ENCODE assay signal across 8 mouse cellular contexts in genomic region chr17:28693086-28693485, GRCm38 (mm10). TPM values are rescaled to one million over a fixed set of nuclear protein-coding genes. Genes with fewer than 3 reads are reported as not detected.
DNase-seq lines count a peak whose midpoint lies in the region; ATAC-seq and TF ChIP-seq lines count a peak whose summit lies in the region.

No protein-coding gene starts in this region.

- H3K4me2 ChIP-seq in heart, postnatal 0 days (ENCODE audit: low read depth, low read length): peak overlapping the region; percentile 69
- H3K4me2 ChIP-seq in hindbrain, embryonic 15.5 days: peak overlapping the region; percentile 60
- H3K4me2 ChIP-seq in midbrain, embryonic 13.5 days (replicated peaks): peak overlapping the region; percentile 76

- intact Hi-C loops in heart, postnatal 10 days (cut with DNase I): loop anchor here (2.0 to 5.0 kb wide), 3 partner anchors 49 to 184 kb away; partner anchors contain the start of gene Brpf3

- ATAC-seq in heart, postnatal 0 days (ENCODE audit: insufficient read depth, low read depth): no peak
- no peak for ATAC-seq in hindbrain, embryonic 15.5 days (ENCODE audit: low FRiP score, low read depth)
- no peak for ATAC-seq in midbrain, embryonic 13.5 days
- ATAC-seq in erythroid progenitor cell, adult 5-6 weeks (replicated peaks; ENCODE audit: low FRiP score, poor library complexity, severe bottlenecking): no peak

- H3K4me1 ChIP-seq in heart, postnatal 0 days (ENCODE audit: control insufficient read depth, insufficient read depth): peaks cover 30% of the 10 kb centered on the region
- peaks cover 5% of the 10 kb centered on the region for H3K4me1 ChIP-seq in bone marrow, adult 2 months (ENCODE audit: control insufficient read depth, insufficient read depth, low read length)
- peaks cover 55% of the 10 kb centered on the region for H3K4me1 ChIP-seq in hindbrain, embryonic 15.5 days (replicated peaks)
- peaks cover 51% of the 10 kb centered on the region for H3K4me1 ChIP-seq in midbrain, embryonic 13.5 days (replicated peaks)

- TF ChIP-seq CTCF in heart, postnatal 0 days (IDR thresholded peaks at IDR 0.05; ENCODE audit: low read depth): no peak
- no peak for TF ChIP-seq CTCF in bone marrow, adult 2 months (IDR thresholded peaks at IDR 0.05; ENCODE audit: control insufficient read depth, insufficient read depth, low read length)

- WGBS in heart, postnatal 0 days: 32% methylated on average over 3 of the region's 3 CpGs
- WGBS in bone marrow, adult 2 months: 3% methylated on average over 3 of the region's 3 CpGs
- 61% methylated on average over 3 of the region's 3 CpGs for WGBS in hindbrain, embryonic 15.5 days
- WGBS in midbrain, embryonic 13.5 days: 56% methylated on average over 3 of the region's 3 CpGs

- peak overlapping the region; percentile 94 for H3K27ac ChIP-seq in heart, postnatal 0 days (ENCODE audit: low read depth)
- H3K27ac ChIP-seq in bone marrow, adult 2 months (ENCODE audit: control insufficient read depth, insufficient read depth, low read depth, low read length, poor library complexity): no peak overlapping the region
- H3K27ac ChIP-seq in hindbrain, embryonic 15.5 days (replicated peaks): no peak overlapping the region
- no peak overlapping the region for H3K27ac ChIP-seq in midbrain, embryonic 13.5 days

- no peak for DNase-seq in heart, postnatal 0 days (ENCODE audit: low spot score)
- no peak for DNase-seq in heart, postnatal 10 days
- no peak for DNase-seq in kidney, postnatal 10 days
- no peak for DNase-seq in thymus, postnatal 0 days (ENCODE audit: low spot score)

- H3K27me3 ChIP-seq in heart, postnatal 0 days (ENCODE audit: control insufficient read depth, insufficient read depth, low read length): no peaks in the 10 kb centered on the region
- 0 out of 2 replicates have a peak, but pooled peaks cover 4% of the 10 kb centered on the region for H3K27me3 ChIP-seq in hindbrain, embryonic 15.5 days
- H3K27me3 ChIP-seq in midbrain, embryonic 13.5 days: peaks cover 16% of the 10 kb centered on the region

- no peak for TF ChIP-seq EP300 in heart, postnatal 0 days (IDR thresholded peaks at IDR 0.05; ENCODE audit: low read depth)

- TF ChIP-seq POLR2A in bone marrow, adult 2 months (IDR thresholded peaks at IDR 0.05; ENCODE audit: borderline replicate concordance, control insufficient read depth, low read depth, low read length): no peak

- H3K36me3 ChIP-seq in heart, postnatal 0 days (replicated peaks; ENCODE audit: control insufficient read depth, insufficient read depth, low read length): no peaks in the 10 kb centered on the region
- no peaks in the 10 kb centered on the region for H3K36me3 ChIP-seq in hindbrain, embryonic 15.5 days
- H3K36me3 ChIP-seq in midbrain, embryonic 13.5 days: no peaks in the 10 kb centered on the region

- peak overlapping the region; percentile 92 for H3K4me3 ChIP-seq in heart, postnatal 0 days (ENCODE audit: low read depth, low read length)
- H3K4me3 ChIP-seq in bone marrow, adult 2 months (replicated peaks; ENCODE audit: control insufficient read depth, low read depth, low read length): peak overlapping the region; percentile 62
- peak overlapping the region; percentile 89 for H3K4me3 ChIP-seq in hindbrain, embryonic 15.5 days
- peak overlapping the region; percentile 74 for H3K4me3 ChIP-seq in midbrain, embryonic 13.5 days (replicated peaks)

- H3K9me3 ChIP-seq in heart, postnatal 0 days (replicated peaks; ENCODE audit: control insufficient read depth, low read length): no peaks in the 10 kb centered on the region
- no peaks in the 10 kb centered on the region for H3K9me3 ChIP-seq in hindbrain, embryonic 15.5 days
- H3K9me3 ChIP-seq in midbrain, embryonic 13.5 days: no peaks in the 10 kb centered on the region

- H3K9ac ChIP-seq in heart, postnatal 0 days (replicated peaks; ENCODE audit: low read depth, low read length): peak overlapping the region; percentile 89
- peak overlapping the region; percentile 81 for H3K9ac ChIP-seq in hindbrain, embryonic 15.5 days
- peak overlapping the region; percentile 91 for H3K9ac ChIP-seq in midbrain, embryonic 13.5 days (replicated peaks)

RNA-seq across cellular contexts. Expression of gene Mapk14, which starts 2.0 kb away (rescaled TPM):
- 29.5 and 47.7 TPM in 2 replicates for total RNA-seq in heart, postnatal 0 days (2014; rRNA removed; ENCODE audit: low replicate concordance)
- polyA plus RNA-seq in heart, postnatal 0 days (2015; fragmentation: Nextera tagmentation; extraction: Ambion mirVana): 17.8 and 19.4 TPM in 2 replicates
- total RNA-seq in heart, postnatal 10 days (2021): 10 to 100 TPM; 47.3 to 51.1 TPM
- polyA plus RNA-seq in bone marrow, adult 2 months (2011; ENCODE audit: insufficient read depth, insufficient read length, low replicate concordance, missing spikeins): 35.7 and 100 TPM in 2 replicates
- polyA plus RNA-seq in hindbrain, embryonic 15.5 days (2015; fragmentation: Nextera tagmentation; extraction: Ambion mirVana): 25.6 and 28.7 TPM in 2 replicates
- polyA plus RNA-seq in midbrain, embryonic 13.5 days (2015; fragmentation: Nextera tagmentation; extraction: Ambion mirVana): 23.3 and 27.0 TPM in 2 replicates
- total RNA-seq in erythroid progenitor cell, adult 5-6 weeks (2015; ENCODE audit: low replicate concordance): 53.7 and 58.7 TPM in 2 replicates
- total RNA-seq in erythroid progenitor cell, adult 5-6 weeks (2017; ENCODE audit: low replicate concordance): 63.1 and 64.9 TPM in 2 replicates
- polyA plus RNA-seq in thymus, postnatal 0 days (2015; fragmentation: Nextera tagmentation; extraction: Ambion mirVana): 42.2 and 45.7 TPM in 2 replicates

RNA-seq across cellular contexts. Expression of gene Slc26a8, which starts 3.1 kb away (rescaled TPM):
- total RNA-seq in heart, postnatal 0 days (2014; rRNA removed; ENCODE audit: low replicate concordance): not detected in 2 replicates
- polyA plus RNA-seq in heart, postnatal 0 days (2015; fragmentation: Nextera tagmentation; extraction: Ambion mirVana): 0.29 and 0.36 TPM in 2 replicates
- 1 to 10 TPM in 1 of 2 experiments, under 1 TPM in 1; 0.65 to 1.2 TPM for total RNA-seq in heart, postnatal 10 days (2021)
- polyA plus RNA-seq in bone marrow, adult 2 months (2011; ENCODE audit: insufficient read depth, insufficient read length, low replicate concordance, missing spikeins): 5.3 and 5.9 TPM in 2 replicates
- 1.5 and 1.8 TPM in 2 replicates for polyA plus RNA-seq in hindbrain, embryonic 15.5 days (2015; fragmentation: Nextera tagmentation; extraction: Ambion mirVana)
- 1.0 and 1.3 TPM in 2 replicates for polyA plus RNA-seq in midbrain, embryonic 13.5 days (2015; fragmentation: Nextera tagmentation; extraction: Ambion mirVana)
- 5.0 TPM in 1 of 2 replicates, not detected in the other for total RNA-seq in erythroid progenitor cell, adult 5-6 weeks (2015; ENCODE audit: low replicate concordance)
- 1.3 and 3.9 TPM in 2 replicates for total RNA-seq in erythroid progenitor cell, adult 5-6 weeks (2017; ENCODE audit: low replicate concordance)
- 0.42 and 0.79 TPM in 2 replicates for polyA plus RNA-seq in thymus, postnatal 0 days (2015; fragmentation: Nextera tagmentation; extraction: Ambion mirVana)

RNA-seq across cellular contexts. Expression of gene AC170998.1, which starts 32.8 kb away (rescaled TPM):
- not detected in 2 replicates for total RNA-seq in heart, postnatal 0 days (2014; rRNA removed; ENCODE audit: low replicate concordance)
- polyA plus RNA-seq in heart, postnatal 0 days (2015; fragmentation: Nextera tagmentation; extraction: Ambion mirVana): 1.00 and 1.2 TPM in 2 replicates
- total RNA-seq in heart, postnatal 10 days (2021): under 1 TPM; 0.45 to 0.77 TPM
- polyA plus RNA-seq in bone marrow, adult 2 months (2011; ENCODE audit: insufficient read depth, insufficient read length, low replicate concordance, missing spikeins): 2.7 and 6.1 TPM in 2 replicates
- polyA plus RNA-seq in hindbrain, embryonic 15.5 days (2015; fragmentation: Nextera tagmentation; extraction: Ambion mirVana): 3.0 and 3.2 TPM in 2 replicates
- 1.8 and 2.3 TPM in 2 replicates for polyA plus RNA-seq in midbrain, embryonic 13.5 days (2015; fragmentation: Nextera tagmentation; extraction: Ambion mirVana)
- 2.1 TPM in 1 of 2 replicates, not detected in the other for total RNA-seq in erythroid progenitor cell, adult 5-6 weeks (2015; ENCODE audit: low replicate concordance)
- total RNA-seq in erythroid progenitor cell, adult 5-6 weeks (2017; ENCODE audit: low replicate concordance): 13.0 TPM in 1 of 2 replicates, not detected in the other
- polyA plus RNA-seq in thymus, postnatal 0 days (2015; fragmentation: Nextera tagmentation; extraction: Ambion mirVana): 0.87 and 2.1 TPM in 2 replicates
